Mouse (Mus musculus): ENCODE data around the gene Med17. TPM values are rescaled to one million over a fixed set of nuclear protein-coding genes. Genes with fewer than 3 reads are reported as not detected.

The Med17 gene
- total and polyA plus RNA-seq, 3 experiments, result 15.7 to 59.6 (median 28.9) TPM

DNA sequence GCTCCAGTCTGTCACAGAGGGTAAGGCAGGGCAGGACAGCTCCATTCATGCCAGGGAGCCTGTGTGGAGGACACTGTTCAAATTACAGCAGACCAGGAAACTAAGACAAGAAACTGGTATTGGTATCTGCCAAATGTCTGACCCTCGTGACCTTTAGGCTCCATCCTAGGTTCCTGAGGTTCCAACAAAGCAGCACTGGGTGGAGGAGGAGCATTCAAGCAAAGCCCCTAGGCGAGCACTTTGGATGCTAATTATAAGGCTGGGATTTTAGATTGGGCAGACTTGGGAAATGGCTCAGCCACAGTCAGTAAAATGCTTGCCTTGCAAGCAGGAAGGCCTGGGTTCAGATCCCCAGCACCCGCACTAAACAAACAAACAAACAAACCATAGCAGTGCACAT is 43.7 kb downstream of the Med17 start:
- H3K36me3 ChIP-seq (replicated peaks), result no peaks in the 10 kb centered on the region
- no peak for TF ChIP-seq TAL1 (conservative IDR thresholded peaks at IDR 0.05; ENCODE audit: low read depth, low read length)
- TF ChIP-seq GATA2 (IDR thresholded peaks at IDR 0.05; ENCODE audit: borderline replicate concordance, low read depth, low read length), result no peak
- no peak for TF ChIP-seq POLR2AphosphoS5 (IDR thresholded peaks at IDR 0.05; ENCODE audit: insufficient replicate concordance, low read depth, low read length)
- no peak for TF ChIP-seq GATA1 (IDR thresholded peaks at IDR 0.05; ENCODE audit: borderline replicate concordance, low read length)
- TF ChIP-seq CTCF (IDR thresholded peaks at IDR 0.05; ENCODE audit: low read depth, low read length), result no peak
- H3K4me3 ChIP-seq (ENCODE audit: low read depth, low read length), result no peak overlapping the region
- no peaks in the 10 kb centered on the region for H3K4me1 ChIP-seq (ENCODE audit: insufficient read depth, low read depth, low read length)
- ATAC-seq (ENCODE audit: extremely low read depth, insufficient number of reproducible peaks, low FRiP score, poor library complexity, severe bottlenecking) (no peak), DNase-seq (ENCODE audit: low spot score) (no peak)
- H3K9me3 ChIP-seq (replicated peaks), result peaks cover 2% of the 10 kb centered on the region; the same call in 1 of the 2 replicates
- peaks cover 8% of the 10 kb centered on the region; the same call in 1 of the 2 replicates for H3K27me3 ChIP-seq (ENCODE audit: insufficient read depth, low read length)

DNA sequence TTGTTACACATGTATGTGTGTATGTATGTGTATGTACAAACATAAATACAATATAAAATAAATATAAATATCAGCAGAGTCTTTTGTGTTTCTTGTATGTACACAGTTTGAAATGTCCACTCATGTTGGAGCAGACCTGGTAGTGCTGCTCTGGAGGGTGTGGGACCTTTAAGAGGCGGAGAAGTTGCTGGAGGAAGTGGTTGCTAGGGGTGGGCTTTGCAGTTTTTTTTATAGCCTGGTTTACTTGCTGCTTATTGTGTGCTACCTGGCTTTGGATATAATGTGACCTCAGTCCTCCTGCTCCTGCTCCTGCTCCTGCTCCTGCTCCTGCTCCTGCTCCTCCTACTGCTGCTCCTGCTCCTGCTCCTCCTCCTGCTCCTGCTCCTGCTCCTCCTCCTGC is 46.1 kb downstream of the Med17 start:
- TF ChIP-seq GATA1 (IDR thresholded peaks at IDR 0.05; ENCODE audit: borderline replicate concordance, low read length), result no peak
- TF ChIP-seq GATA2 (IDR thresholded peaks at IDR 0.05; ENCODE audit: borderline replicate concordance, low read depth, low read length), result no peak
- TF ChIP-seq POLR2AphosphoS5 (IDR thresholded peaks at IDR 0.05; ENCODE audit: insufficient replicate concordance, low read depth, low read length), result no peak
- TF ChIP-seq TAL1 (conservative IDR thresholded peaks at IDR 0.05; ENCODE audit: low read depth, low read length), result no peak
- no peak for TF ChIP-seq CTCF (IDR thresholded peaks at IDR 0.05; ENCODE audit: low read depth, low read length)
- no peak overlapping the region for H3K4me3 ChIP-seq (ENCODE audit: low read depth, low read length)
- H3K4me1 ChIP-seq (ENCODE audit: insufficient read depth, low read depth, low read length), result no peaks in the 10 kb centered on the region
- H3K27me3 ChIP-seq (ENCODE audit: insufficient read depth, low read length), result no peaks in the 10 kb centered on the region
- ATAC-seq (ENCODE audit: extremely low read depth, insufficient number of reproducible peaks, low FRiP score, poor library complexity, severe bottlenecking), result no peak
- H3K9me3 ChIP-seq (replicated peaks), result peaks cover 2% of the 10 kb centered on the region; the same call in 1 of the 2 replicates
- no peak for DNase-seq (ENCODE audit: low spot score)
- no peaks in the 10 kb centered on the region for H3K36me3 ChIP-seq (replicated peaks)

DNA sequence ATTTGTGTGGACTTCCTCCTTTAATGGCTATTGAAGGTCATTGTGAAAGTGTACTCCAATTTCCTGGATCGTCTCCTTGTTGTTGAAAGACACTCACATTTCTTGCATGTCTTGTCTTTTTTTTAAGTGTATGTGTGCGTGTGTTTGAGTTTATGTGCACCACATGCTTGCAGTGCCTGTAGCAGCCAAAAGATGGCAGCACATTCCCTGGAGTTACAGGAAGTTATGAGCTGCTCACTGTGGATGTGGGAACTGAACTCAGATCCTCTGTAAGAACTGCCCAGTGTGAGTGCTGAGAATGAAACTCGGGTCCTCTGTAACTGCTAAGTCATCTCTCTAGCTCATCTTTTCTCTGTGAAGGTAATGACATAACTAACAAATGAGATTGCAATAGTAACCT is 47.3 kb downstream of the Med17 start:
- TF ChIP-seq GATA1 (IDR thresholded peaks at IDR 0.05; ENCODE audit: borderline replicate concordance, low read length), result no peak
- TF ChIP-seq CTCF (IDR thresholded peaks at IDR 0.05; ENCODE audit: low read depth, low read length), result no peak
- no peak for TF ChIP-seq POLR2AphosphoS5 (IDR thresholded peaks at IDR 0.05; ENCODE audit: insufficient replicate concordance, low read depth, low read length)
- no peak for TF ChIP-seq TAL1 (conservative IDR thresholded peaks at IDR 0.05; ENCODE audit: low read depth, low read length)
- no peak for TF ChIP-seq GATA2 (IDR thresholded peaks at IDR 0.05; ENCODE audit: borderline replicate concordance, low read depth, low read length)
- Histone ChIP-seq H3K4me3 (ENCODE audit: low read depth, low read length) (no peak overlapping the region), H3K4me1 (ENCODE audit: insufficient read depth, low read depth, low read length) (no peaks in the 10 kb centered on the region), H3K36me3 (replicated peaks) (no peaks in the 10 kb centered on the region), H3K27me3 (ENCODE audit: insufficient read depth, low read length) (no peaks in the 10 kb centered on the region), H3K9me3 (replicated peaks) (peaks cover 2% of the 10 kb centered on the region; the same call in 1 of the 2 replicates)
- ATAC-seq (ENCODE audit: extremely low read depth, insufficient number of reproducible peaks, low FRiP score, poor library complexity, severe bottlenecking) (no peak), DNase-seq (ENCODE audit: low spot score) (no peak)

- Histone ChIP-seq H3K4me3 (ENCODE audit: low read depth, low read length) (no peak overlapping the region), H3K9me3 (replicated peaks) (peaks cover 3% of the 10 kb centered on the region; the same call in 1 of the 2 replicates), H3K36me3 (replicated peaks) (no peaks in the 10 kb centered on the region), H3K4me1 (ENCODE audit: insufficient read depth, low read depth, low read length) (no peaks in the 10 kb centered on the region), H3K27me3 (ENCODE audit: insufficient read depth, low read length) (no peaks in the 10 kb centered on the region)
- no peak for DNase-seq (ENCODE audit: low spot score)
- TF ChIP-seq GATA2 (IDR thresholded peaks at IDR 0.05; ENCODE audit: borderline replicate concordance, low read depth, low read length) (no peak), CTCF (IDR thresholded peaks at IDR 0.05; ENCODE audit: low read depth, low read length) (no peak), POLR2AphosphoS5 (IDR thresholded peaks at IDR 0.05; ENCODE audit: insufficient replicate concordance, low read depth, low read length) (no peak)
- no peak for ATAC-seq (ENCODE audit: extremely low read depth, insufficient number of reproducible peaks, low FRiP score, poor library complexity, severe bottlenecking)
These were observed 54.8 kb downstream of the Med17 start for GRCm38 (mm10) chr9:15224912-15225311.

- no peak for TF ChIP-seq GATA1 (IDR thresholded peaks at IDR 0.05; ENCODE audit: borderline replicate concordance, low read length)
- no peak for TF ChIP-seq CTCF (IDR thresholded peaks at IDR 0.05; ENCODE audit: low read depth, low read length)
- TF ChIP-seq TAL1 (conservative IDR thresholded peaks at IDR 0.05; ENCODE audit: low read depth, low read length), result no peak
- H3K36me3 ChIP-seq (replicated peaks), result no peaks in the 10 kb centered on the region
- ATAC-seq (ENCODE audit: extremely low read depth, insufficient number of reproducible peaks, low FRiP score, poor library complexity, severe bottlenecking) (no peak), DNase-seq (ENCODE audit: low spot score) (no peak)
- H3K4me1 ChIP-seq (ENCODE audit: insufficient read depth, low read depth, low read length), result no peaks in the 10 kb centered on the region
- H3K4me3 ChIP-seq (ENCODE audit: low read depth, low read length), result no peak overlapping the region
- no peaks in the 10 kb centered on the region for H3K9me3 ChIP-seq (replicated peaks)
- H3K27me3 ChIP-seq (ENCODE audit: insufficient read depth, low read length), result 0 out of 2 replicates have a peak, but pooled peaks cover 4% of the 10 kb centered on the region
These were observed 66.0 kb downstream of the Med17 start for GRCm38 (mm10) chr9:15213695-15214094.

DNA sequence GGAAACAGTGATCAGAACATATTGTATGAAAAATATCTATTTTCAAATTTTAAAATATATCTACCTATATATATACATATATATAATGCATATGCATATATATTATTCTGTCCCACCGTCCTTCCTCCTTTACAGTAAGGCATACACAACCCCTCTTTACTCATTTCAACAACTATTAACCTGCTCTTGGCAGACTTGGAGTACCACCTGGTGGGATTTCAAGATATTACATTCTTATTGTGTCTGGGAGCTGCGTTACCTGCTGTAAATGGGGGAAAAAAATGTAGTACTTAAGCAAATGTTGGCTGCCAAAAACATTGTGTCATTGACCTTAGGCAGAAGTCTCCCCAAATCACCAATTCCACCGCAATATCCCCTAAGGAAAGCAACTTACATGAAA is 67.9 kb downstream of the Med17 start:
- H3K4me1 ChIP-seq (ENCODE audit: insufficient read depth, low read depth, low read length), result no peaks in the 10 kb centered on the region
- TF ChIP-seq GATA2 (IDR thresholded peaks at IDR 0.05; ENCODE audit: borderline replicate concordance, low read depth, low read length) (no peak), TAL1 (conservative IDR thresholded peaks at IDR 0.05; ENCODE audit: low read depth, low read length) (no peak), GATA1 (IDR thresholded peaks at IDR 0.05; ENCODE audit: borderline replicate concordance, low read length) (no peak), CTCF (IDR thresholded peaks at IDR 0.05; ENCODE audit: low read depth, low read length) (no peak), POLR2AphosphoS5 (IDR thresholded peaks at IDR 0.05; ENCODE audit: insufficient replicate concordance, low read depth, low read length) (no peak)
- DNase-seq (ENCODE audit: low spot score) (no peak), ATAC-seq (ENCODE audit: extremely low read depth, insufficient number of reproducible peaks, low FRiP score, poor library complexity, severe bottlenecking) (no peak)
- no peaks in the 10 kb centered on the region for H3K9me3 ChIP-seq (replicated peaks)
- no peak overlapping the region for H3K4me3 ChIP-seq (ENCODE audit: low read depth, low read length)
- H3K36me3 ChIP-seq (replicated peaks), result no peaks in the 10 kb centered on the region
- H3K27me3 ChIP-seq (ENCODE audit: insufficient read depth, low read length), result 0 out of 2 replicates have a peak, but pooled peaks cover 4% of the 10 kb centered on the region

Other genes starting within 250 kb of the Med17 start
- not detected in 2 replicates for gene Panx1, start 234.5 kb downstream of the Med17 start, total RNA-seq (2014; fragmentation: Nextera tagmentation)
- 0.06 and 0.49 TPM in 2 replicates for gene Panx1, start 234.5 kb downstream of the Med17 start, total RNA-seq (2017)
- not detected in 2 replicates for gene Panx1, start 234.5 kb downstream of the Med17 start, polyA plus RNA-seq (2012)
- gene Hephl1, start 167.8 kb downstream of the Med17 start, total RNA-seq (2014; fragmentation: Nextera tagmentation), result not detected in 2 replicates
- gene Hephl1, start 167.8 kb downstream of the Med17 start, total RNA-seq (2017), result 0.05 and 0.06 TPM in 2 replicates
- gene Hephl1, start 167.8 kb downstream of the Med17 start, polyA plus RNA-seq (2012), result not detected in 2 replicates
- gene Vstm5, start 40.9 kb downstream of the Med17 start, total RNA-seq (2014; fragmentation: Nextera tagmentation), result not detected in 2 replicates
- not detected in 2 replicates for gene Vstm5, start 40.9 kb downstream of the Med17 start, total RNA-seq (2017)
- gene Vstm5, start 40.9 kb downstream of the Med17 start, polyA plus RNA-seq (2012), result not detected in 2 replicates
- 250 and 268 TPM in 2 replicates for gene Taf1d, start 26.3 kb upstream of the Med17 start, total RNA-seq (2014; fragmentation: Nextera tagmentation)
- gene Taf1d, start 26.3 kb upstream of the Med17 start, total RNA-seq (2017), result 657 and 752 TPM in 2 replicates
- 12.9 and 17.9 TPM in 2 replicates for gene Taf1d, start 26.3 kb upstream of the Med17 start, polyA plus RNA-seq (2012)
- gene 4931406C07Rik, start 26.5 kb upstream of the Med17 start, total RNA-seq (2014; fragmentation: Nextera tagmentation), result 26.9 and 28.0 TPM in 2 replicates
- 10.0 and 12.8 TPM in 2 replicates for gene 4931406C07Rik, start 26.5 kb upstream of the Med17 start, total RNA-seq (2017)
- gene 4931406C07Rik, start 26.5 kb upstream of the Med17 start, polyA plus RNA-seq (2012), result 1.6 and 1.8 TPM in 2 replicates
- 158 and 168 TPM in 2 replicates for gene Cep295, start 77.9 kb upstream of the Med17 start, total RNA-seq (2014; fragmentation: Nextera tagmentation)
- gene Cep295, start 77.9 kb upstream of the Med17 start, total RNA-seq (2017), result 76.0 and 79.0 TPM in 2 replicates
- 4.4 and 5.8 TPM in 2 replicates for gene Cep295, start 77.9 kb upstream of the Med17 start, polyA plus RNA-seq (2012)
- gene Smco4, start 213.5 kb upstream of the Med17 start, total RNA-seq (2014; fragmentation: Nextera tagmentation), result not detected in 2 replicates
- gene Smco4, start 213.5 kb upstream of the Med17 start, total RNA-seq (2017), result 0.44 and 0.58 TPM in 2 replicates
- gene Smco4, start 213.5 kb upstream of the Med17 start, polyA plus RNA-seq (2012), result not detected in 2 replicates